Mouse (Mus musculus) heart, postnatal 14 days (tissue): ENCODE measurements at regions not wholly inside any gene's neighbourhood (a gene's known extent, or its start where the extent isn't known, plus 50 kb on each side); places are given as distances from the start of the nearest gene placed in this dataset.

Source experiments
- DNase-seq, 2 experiments: peaks; one replicate each; pipeline ENCODE4 v3.0.0; 2021 to 2022
- intact Hi-C: fragments of 180-260 bp; cut with DNase I; formaldehyde crosslinking; loops from one replicate; pipeline ENCODE4 v1.15.1; 2025

DNA sequence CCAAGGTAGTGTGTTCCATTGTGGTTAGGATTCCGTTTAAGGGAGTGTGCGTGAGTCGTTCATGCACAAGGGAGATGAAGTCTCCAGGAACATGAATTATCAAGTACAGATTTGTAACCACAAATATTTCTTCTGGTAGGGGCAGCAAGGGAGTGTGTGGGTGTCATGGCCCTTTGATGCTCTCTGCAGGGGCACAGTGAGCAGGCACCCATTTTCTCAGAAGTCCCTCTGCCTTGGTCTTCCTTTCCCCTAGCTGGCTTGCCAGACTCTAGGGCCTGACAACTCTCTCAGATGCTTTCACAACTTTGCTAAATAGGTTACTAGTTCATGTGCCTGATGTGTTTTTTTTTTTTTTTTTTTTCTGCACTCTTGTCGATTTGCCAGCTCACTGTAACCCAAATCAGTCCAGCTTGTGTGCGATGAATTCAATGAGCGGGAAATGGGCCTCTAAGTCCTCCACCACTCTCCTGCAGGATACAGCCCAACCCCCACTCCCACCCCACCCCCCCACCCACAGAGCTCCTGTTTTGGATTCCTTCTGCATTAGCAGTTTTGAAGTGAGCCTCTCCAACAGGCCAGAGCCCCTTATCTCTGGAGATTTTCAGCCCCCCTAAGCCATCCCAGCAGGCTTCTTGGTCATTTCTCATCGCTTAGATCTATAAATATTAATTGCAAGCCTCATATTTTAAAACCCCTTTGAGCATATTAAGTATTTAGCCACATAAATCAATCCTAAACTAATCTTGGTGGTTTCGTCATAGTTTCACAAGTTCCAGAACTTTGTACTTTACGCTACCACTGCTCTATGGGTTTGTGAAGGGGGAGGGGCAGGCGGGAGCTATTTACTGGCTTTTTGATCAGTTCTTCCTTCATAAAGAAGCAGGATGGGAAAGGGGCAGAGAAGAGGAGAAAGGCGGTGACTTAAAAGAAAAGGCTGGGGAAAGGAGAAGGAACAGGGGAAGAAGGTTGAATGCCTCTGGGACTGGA lies 628.4 kb upstream of the Cdh11 start:
- DNase-seq: no peak
- intact Hi-C loops: no loop called here

DNA sequence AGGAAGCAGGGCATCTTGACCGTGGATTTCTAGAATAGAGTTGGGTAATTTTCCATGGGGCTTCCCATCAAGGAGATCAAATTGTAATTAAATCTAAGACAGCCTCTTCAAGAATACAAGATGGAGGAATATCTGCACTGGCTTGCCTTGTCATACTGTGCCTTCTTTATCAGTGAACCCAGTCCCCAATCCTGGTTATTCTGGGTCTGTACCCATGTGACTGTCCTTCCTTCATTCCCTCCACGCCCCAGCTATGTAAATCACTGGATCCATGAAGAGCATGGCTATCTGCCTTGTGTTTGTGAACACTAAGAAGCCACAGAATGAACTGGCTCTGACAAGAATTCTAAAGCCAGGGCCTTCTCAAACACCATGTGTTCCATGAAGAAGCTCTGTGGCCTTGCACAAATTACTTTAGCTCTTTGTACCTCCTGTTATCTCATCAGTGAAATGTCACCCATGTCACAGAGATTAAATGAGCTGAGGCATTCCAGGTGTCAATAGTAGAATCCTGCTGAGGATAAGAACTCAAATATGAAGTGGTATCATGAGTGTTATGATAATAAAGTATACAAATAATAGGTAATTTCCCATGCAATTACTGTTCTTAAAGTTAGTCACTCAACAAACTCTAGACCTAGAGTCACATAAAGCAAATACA lies 637.0 kb upstream of the Cdh11 start:
- DNase-seq: no peak

DNA sequence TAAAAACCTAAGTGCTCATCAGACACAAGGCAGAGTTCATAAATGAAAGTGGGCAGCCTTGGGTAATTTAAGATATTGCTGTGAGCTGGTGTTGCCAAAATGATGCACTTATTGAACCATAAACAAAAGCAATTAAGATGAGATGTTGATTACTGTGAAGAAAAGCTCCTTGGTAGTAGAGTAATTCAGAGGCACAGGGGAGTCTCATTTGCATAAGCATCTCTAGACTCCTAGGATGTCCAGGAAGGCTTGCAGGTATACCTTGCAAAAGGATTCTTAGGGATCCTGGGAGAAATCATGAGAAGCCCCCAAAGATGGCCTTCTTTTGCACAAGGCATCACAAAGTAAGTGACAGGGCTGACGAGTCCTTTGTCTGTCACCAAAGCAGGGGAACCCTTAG lies 640.5 kb upstream of the Cdh11 start:
- intact Hi-C loops: no loop called here
- no peak for DNase-seq

More for the DNA sequence above, 637.0 kb upstream of the Cdh11 start:
- intact Hi-C loops: no loop called here

DNA sequence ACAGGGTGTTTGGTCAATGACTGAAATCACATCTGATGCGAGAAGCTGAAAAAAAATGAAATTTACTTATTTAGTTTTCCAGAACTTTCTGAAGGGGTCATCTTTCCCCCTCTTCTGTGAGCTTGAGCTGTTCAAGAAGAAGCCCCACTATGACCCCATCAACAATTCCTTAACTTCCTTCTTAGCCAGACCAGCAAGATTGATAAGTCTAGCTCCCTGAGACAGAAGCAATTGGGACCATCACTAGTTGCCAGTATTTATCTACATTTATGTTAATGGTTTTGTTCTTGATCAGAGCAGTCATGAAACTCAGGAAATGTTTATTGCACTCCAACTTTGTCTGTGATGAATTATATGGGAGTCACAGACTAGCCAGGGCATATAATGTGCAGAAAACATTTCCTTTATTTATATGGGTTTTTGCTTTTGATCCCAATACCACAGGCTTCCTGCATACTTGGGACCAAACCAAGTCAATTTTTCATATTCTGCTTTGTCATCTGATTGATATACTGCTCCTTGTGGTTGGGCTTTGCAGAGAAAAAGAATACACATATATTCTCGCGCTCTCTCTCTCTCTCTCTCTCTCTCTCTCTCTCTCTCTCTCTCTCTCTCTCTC lies 645.5 kb upstream of the Cdh11 start:
- DNase-seq: no peak
- intact Hi-C loops: no loop called here

DNA sequence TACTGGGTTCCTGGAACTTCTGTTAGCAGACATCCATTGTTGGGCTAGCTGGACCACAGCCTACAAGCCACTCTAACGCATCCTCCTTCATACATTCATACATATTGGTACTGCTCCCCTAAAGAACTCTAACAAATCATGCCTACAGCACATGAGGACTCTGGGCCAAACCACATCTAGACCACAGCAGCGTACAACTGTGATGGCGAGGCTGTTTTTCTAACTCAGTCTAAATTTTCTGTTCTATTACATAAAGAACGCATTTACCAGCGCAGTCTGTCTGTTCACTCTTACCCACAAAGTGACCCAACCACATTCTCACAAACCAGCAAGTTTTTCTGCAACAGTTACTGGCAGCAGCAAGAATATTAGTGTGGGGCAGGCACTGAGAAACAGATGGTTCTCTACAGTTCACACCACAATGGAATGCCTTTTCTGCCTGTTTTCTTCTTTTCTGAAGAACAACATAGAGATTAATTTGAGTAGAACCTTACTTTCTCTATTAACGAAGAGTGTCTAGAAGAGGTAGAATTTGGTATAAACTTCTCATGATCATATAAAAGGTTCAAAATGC lies 648.2 kb upstream of the Cdh11 start:
- DNase-seq: no peak
- intact Hi-C loops: no loop called here

DNA sequence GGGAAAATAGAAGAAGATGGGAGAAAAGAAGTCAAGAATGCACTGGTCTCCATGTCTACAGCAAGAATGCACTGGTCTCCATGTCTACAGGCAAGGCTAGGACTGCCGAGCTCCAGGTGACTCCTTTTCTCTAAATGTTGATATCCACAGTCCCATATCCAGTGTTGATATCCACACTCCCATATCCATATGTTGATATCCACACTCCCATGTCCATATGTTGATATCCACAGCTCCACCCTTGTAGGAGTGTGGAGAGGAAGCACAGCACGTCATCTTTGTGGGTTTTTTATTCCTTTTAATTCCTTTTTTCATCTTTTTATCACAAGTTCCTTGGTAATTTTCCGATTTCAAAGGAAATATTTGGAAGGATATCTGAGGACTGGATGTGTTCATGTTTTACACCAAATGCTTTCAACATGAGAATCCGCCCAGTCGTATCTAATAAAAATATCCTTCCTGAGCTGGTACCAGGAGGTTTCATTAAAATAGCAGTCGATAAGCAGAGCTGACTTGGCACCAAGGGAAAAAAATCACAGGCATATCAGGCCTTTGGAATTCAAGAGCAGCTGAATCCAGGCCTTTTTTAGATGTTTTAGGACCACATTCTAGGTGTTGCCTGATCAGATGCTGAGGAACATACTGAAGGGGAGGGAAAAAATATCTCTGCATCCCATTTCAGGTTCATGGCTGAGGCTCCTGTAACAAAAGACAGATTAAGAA lies 653.7 kb upstream of the Cdh11 start:
- DNase-seq: no peak
- intact Hi-C loops: no loop called here

DNA sequence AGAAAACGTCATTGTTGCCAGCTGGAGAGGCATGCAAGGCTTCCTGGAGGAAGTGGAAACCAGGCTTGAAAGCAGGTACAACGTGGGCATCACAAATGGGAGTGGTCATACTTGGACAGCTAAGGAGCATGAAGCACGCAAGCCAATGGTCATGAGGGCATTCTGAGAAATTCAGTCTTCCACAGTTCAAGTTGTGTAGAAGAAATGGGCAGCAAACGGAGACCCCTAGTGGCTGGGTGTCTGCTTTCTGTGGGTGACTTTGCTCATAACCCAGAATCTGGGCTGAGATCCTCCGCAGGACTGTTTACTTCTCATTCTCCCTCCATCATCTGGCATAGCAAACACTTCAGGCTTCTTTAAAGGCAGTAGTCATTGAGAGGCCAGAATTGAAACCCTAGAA lies 655.7 kb upstream of the Cdh11 start:
- peak in 1 of 2 experiments; percentile 25 for DNase-seq
- intact Hi-C loops: no loop called here

DNA sequence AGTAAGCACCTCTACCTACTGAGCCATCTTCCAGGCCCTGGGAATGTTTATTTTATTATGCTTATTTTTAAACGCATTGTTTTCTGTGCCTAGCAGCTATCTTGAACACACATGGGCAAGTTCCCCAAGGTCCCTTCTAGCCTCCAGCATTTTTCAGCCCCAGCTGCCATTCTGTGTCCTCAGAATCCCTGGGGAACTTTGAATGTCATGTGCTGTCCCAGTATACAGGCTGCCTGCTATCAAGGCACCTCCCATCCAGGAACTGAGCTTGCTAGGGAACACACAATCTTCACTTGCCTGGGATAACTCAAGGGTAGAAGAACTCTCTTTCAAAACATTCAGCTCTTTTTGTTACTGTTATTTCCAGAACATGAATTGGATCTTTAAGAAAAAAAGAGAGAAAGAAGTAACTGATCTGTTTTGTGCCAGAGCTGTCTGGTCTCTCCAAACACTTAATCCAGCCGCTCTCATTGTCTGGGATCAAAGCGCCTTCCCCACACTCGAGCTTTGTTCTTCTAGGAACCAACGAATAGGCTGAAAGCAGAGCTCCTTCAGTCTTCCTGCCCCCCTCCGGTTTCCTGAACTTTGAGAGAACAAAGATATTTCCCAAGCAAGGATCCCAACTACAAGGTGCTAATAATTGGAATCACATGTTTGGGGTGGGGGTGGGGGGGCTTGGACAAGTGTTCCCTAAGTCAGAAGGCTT lies 657.1 kb upstream of the Cdh11 start:
- peak in 1 of 2 experiments; percentile 5 for DNase-seq
- intact Hi-C loops: no loop called here

DNA sequence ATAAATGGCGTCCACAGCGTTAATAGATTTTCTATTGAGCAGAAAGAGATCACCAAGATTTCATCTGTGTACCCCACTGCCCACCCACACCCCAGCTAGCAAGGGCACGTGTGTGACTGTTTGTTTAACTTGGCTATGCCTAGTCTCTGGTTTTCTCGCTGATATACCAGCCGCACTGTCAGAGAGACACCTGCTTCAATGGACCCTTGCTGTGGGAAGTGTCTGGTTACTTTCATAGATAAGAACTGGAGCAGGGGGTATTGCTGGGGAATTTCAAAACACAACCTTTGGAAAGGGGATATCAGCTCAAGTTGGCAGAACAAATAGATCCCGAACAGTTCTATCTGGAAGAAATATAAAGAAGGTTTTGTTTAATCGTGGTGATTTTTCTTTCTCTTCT lies 656.8 kb upstream of the Cdh5 start:
- no peak for DNase-seq
- intact Hi-C loops: no loop called here

DNA sequence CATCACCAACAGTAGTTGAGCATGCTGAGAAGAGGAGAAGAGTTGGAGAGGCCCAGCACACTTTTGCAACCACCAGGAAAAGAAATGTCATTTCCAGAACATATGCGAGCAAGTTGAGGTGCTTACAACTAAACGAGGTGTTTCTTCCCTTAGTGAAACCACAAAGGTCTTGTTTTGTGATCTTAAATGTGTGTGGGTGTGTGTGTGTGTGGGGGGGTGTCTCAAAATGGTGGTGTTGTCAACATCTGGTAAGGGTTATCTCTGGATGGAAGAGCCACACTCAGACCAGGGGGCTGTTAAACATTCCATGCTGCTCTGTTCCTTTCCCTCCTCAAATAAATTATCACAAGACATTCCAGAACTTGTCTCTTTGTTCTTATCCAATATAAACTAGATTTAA lies 656.0 kb upstream of the Cdh5 start:
- intact Hi-C loops: no loop called here
- no peak for DNase-seq

DNA sequence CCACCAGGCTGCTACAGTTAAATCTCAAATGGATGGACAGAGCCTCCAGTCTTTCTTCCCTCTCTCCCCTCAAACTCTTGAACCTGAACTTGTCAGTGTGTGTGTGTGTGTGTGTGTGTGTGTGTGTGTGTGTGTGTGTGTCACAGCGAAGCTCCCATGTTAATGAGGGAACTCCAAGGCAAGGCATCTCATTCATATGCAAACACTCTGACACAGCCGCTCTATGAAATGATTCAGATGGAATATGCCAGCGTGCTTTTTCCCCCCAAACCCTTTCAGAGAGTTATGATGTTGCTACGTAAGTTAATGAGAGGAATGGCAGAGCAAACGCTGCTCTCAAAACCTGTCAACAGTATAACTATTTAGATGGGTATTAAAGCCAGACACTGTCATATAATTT lies 653.5 kb upstream of the Cdh5 start:
- intact Hi-C loops: no loop called here
- no peak for DNase-seq

DNA sequence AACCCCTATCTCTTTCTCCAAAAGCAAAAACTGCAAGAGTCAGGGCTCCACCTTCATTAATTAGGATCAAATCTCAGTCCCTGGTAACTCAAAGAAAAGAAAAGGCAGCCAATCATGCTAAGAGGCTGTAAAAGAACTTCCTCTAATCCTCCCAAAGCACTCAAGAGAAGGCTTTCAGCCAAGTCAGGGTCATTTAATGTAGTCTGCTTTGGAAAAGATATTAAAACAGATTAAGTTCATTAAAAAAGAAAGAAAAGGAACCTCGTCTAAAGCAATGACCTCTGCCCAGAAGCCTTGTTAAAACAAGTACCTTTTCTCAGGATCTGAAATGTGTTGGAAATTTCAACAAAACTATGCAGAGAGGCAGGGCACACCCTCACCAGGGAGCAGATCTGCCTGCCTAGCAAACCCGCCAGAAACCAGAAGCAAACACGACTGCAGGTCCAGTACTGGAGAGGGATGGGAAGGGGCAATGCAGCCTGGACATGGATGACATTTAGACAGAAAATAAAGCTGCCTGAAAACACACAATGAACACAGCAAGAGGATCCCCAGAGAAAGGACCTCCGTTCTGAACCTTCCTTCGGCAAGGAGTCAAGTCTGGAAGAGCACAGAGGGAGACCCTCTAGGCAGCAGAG lies 649.9 kb upstream of the Cdh5 start:
- intact Hi-C loops: no loop called here

DNA sequence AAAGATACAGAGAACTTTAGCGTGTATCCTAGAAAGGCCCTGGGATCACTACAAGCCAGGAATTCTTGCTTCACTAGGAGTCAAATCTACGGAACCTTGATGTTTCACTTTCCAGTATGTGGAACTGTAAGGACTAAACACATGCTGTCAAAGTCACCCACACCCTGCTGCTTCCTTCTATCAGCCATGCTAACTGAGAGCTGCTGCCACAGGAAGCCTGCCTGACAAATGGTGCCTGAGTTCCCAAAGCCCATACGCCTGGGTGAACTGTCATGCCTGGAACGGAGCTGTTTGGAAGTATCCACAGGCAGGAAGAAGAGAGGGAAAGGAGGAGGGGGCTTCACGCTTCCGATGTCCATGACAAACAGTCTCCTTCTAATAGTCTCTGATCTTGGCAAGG lies 644.2 kb upstream of the Cdh5 start:
- intact Hi-C loops: no loop called here
- DNase-seq: no peak

More for the DNA sequence above, 649.9 kb upstream of the Cdh5 start:
- DNase-seq: no peak

DNA sequence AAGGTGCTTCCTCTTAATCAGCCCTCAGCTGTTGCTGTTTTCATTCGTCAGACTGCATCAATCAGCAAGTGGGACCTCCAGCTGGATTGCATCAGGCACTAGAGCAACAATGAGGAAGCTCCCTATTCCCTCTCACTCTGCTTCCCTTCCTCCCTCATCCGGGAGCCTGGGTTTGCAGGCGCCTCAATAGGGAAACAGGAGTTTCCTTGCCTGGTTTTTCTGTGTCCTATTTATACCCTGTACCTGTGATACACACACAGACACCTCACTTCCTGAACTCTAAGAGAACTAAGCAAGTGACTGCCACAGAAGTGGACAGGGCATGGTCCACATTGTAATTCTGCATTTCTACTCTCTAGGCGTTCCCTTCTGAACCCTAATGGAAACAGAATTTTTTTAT lies 637.9 kb upstream of the Cdh5 start:
- DNase-seq: no peak
- intact Hi-C loops: no loop called here

DNA sequence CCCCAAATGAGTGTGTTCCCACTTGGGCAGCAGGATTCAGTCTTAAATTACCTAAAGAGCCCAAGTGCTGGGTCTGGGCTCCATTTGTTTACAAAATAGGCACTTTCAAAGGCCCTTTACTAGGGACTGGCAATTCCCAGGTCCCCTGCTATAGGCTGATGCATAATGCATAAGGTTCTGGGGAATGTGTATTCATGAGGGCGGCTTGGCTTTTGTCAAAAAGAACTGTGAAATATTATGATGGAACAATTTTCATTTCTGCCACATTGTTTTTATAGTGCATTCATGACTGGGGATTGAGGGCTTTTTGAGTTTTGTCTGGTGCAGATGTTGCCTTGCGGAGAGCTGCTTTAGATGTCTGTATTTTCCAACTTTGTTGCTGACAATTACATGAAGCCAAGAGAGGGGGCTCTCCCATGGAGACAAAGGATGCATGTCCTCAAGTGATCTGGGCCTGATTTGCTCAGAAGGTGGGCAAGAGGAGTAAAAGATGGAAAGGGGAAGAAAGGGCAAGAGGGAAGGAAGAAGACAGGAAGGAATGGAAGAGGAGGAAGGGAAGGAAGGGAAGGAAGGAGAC lies 636.6 kb upstream of the Cdh5 start:
- no peak for DNase-seq
- intact Hi-C loops: no loop called here

DNA sequence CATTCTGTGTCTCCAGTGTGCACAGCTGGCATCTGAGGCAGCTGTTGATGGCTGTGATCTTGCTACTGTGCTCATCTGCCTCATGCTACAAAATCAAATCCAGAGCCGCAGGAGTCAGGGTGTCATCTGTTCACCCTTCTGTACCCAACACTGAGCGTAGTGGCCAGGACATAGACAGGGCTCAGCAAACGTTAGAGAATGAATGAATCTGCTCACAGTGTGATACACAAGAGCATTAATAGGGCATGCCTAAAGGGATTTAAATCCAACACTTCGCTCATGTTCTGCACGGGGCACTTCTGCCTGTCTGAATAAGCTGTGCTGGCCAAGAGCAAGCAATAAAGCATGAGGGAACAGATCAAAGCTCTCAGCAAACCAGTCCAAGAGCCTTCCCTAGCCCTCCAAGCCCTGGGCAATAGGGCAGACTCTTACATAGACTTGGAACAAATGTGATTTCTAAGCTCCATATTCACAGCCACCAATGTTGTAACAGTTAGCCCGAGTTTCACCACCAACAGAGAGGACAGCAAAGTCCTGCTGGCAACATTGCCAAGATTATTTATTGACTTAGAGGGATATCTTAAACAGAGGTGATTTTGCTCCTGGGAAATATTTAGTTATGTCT lies 633.8 kb upstream of the Cdh5 start:
- intact Hi-C loops: no loop called here
- DNase-seq: no peak

DNA sequence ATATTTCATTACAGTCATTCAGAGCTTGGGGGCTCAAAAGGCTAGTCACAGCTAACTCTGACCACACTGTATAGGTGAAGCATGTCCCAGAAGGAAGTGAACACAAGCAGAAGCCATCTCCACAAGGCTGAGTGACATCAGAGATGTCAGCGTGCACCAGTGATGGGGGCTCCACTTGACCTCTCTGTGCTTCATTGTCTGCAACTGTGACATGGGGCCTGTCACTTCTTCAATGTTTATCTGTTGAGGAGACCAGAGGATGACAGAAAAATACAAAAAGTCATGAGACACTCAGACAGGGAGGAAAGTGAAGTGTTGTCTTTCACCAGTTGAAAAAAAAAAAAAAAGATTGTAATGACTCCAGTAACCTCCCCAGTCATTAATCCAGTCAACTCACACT lies 632.4 kb upstream of the Cdh5 start:
- intact Hi-C loops: no loop called here
- DNase-seq: no peak

DNA sequence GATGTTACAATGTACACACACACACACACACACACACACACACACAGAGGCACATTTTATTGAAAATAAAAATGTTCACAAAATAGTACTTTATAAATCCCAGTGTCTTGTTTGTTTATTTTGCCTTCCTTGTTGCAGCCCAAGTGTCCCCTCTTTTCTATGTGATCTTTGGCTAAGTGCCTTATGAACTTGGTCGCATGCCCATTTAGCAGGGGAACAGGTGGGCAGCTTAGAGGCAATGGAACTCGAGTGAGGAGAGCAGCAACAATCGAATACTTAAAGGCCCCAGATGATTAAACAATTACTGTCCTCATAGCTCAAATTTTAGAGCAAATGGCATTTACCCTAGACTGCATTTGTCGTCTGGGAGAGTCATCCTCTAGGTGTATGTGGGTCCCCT lies 631.1 kb upstream of the Cdh5 start:
- no peak for DNase-seq
- intact Hi-C loops: no loop called here
